Mouse (Mus musculus) C2C12 (cell line): ENCODE data around the gene Zfp36. TPM values are rescaled to one million over a fixed set of nuclear protein-coding genes. Genes with fewer than 3 reads are reported as not detected.

ENCODE experiments used
- H3K27me3 ChIP-seq: one replicate; pipeline ENCODE4 v1.6.1; 2011; ENCODE audit not compliant: control insufficient read depth, insufficient read depth, insufficient read length
- H3K36me3 ChIP-seq: one replicate; pipeline ENCODE4 v1.6.1; 2011; ENCODE audit not compliant: control insufficient read depth, insufficient read depth
- H3K4me3 ChIP-seq: one replicate; pipeline ENCODE4 v1.5.1; 2011; ENCODE audit warnings: mild to moderate bottlenecking, control low read depth; ENCODE audit not compliant: poor library complexity, insufficient read depth, severe bottlenecking
- H3K79me2 ChIP-seq: one replicate; pipeline ENCODE4 v1.6.1; 2011; ENCODE audit not compliant: control insufficient read depth, insufficient read depth
- H3K79me3 ChIP-seq: one replicate; pipeline ENCODE4 v1.6.1; 2011; ENCODE audit warnings: low read depth, control low read depth
- H3ac ChIP-seq: one replicate; pipeline ENCODE3; 2011; ENCODE audit warnings: low read depth; ENCODE audit not compliant: control insufficient read depth, insufficient read length
- CEBPB ChIP-seq: IDR thresholded peaks from one replicate; pipeline ENCODE4 v1.6.1; 2011; ENCODE audit warnings: low read depth, mild to moderate bottlenecking, control low read depth, moderate library complexity
- CTCF ChIP-seq: IDR thresholded peaks from one replicate; pipeline ENCODE4 v1.5.1; 2011; ENCODE audit not compliant: control insufficient read depth, insufficient read depth, insufficient read length
- FOSL1 ChIP-seq: IDR thresholded peaks from one replicate; pipeline ENCODE4 v1.8.0; 2011; ENCODE audit warnings: mild to moderate bottlenecking, low read length; ENCODE audit not compliant: poor library complexity, insufficient read depth, severe bottlenecking
- MAX ChIP-seq: IDR thresholded peaks from one replicate; pipeline ENCODE4 v1.6.1; 2011; ENCODE audit warnings: mild to moderate bottlenecking, control low read depth
- MYOD1 ChIP-seq: IDR thresholded peaks from one replicate; pipeline ENCODE4 v1.6.1; 2011; ENCODE audit warnings: low read depth; ENCODE audit not compliant: control insufficient read depth, insufficient read length
- MYOG ChIP-seq: IDR thresholded peaks from one replicate; pipeline ENCODE4 v1.6.1; 2011; ENCODE audit not compliant: control insufficient read depth, insufficient read length; ENCODE audit errors: extremely low read depth
- USF1 ChIP-seq: IDR thresholded peaks from one replicate; pipeline ENCODE4 v1.6.1; 2011; ENCODE audit warnings: low read depth, mild to moderate bottlenecking, control low read depth, moderate library complexity
- polyA plus RNA-seq: library from polyadenylated mRNA; unstranded; fragments of >200 nt; fragmentation: generic; extraction: Trizol; gene quantifications from one replicate; pipeline ENCODE4 v1.2.1, GENCODE M21; 2012; ENCODE audit warnings: missing spikeins

The Zfp36 gene
- polyA plus RNA-seq, 1 experiment = 11.2 TPM

DNA sequence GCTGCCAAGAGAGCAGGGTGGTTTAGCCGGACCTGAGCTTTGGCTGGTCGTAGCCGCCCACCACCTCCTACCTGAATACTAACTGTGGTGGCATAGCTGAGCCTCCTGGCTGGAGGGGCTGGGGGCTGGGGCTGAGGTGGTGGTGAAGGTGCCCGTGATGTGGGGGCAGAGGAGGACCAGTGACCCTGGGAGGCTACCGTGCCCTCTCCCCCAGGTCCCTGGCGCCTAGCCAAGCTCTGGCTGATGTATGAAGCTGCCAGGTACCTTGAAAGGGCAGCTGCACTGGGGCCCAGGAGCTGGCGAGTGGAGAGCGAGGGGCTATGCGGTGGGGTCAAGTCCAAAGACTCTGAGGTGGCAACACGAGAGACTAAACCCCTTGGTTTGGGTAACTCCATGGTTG lies 20.2 kb downstream of the Zfp36 start:
- Histone ChIP-seq H3K27me3 (no peaks in the 10 kb centered on the region), H3K79me3 (no peaks in the 10 kb centered on the region), H3K4me3 (no peak overlapping the region), H3K36me3 (peaks cover 23% of the 10 kb centered on the region), H3K79me2 (no peaks in the 10 kb centered on the region), H3ac (no peak overlapping the region)
- TF ChIP-seq CEBPB (no peak), MAX (no peak), MYOG (no peak), USF1 (no peak), FOSL1 (no peak), CTCF (no peak), MYOD1 (no peak)

DNA sequence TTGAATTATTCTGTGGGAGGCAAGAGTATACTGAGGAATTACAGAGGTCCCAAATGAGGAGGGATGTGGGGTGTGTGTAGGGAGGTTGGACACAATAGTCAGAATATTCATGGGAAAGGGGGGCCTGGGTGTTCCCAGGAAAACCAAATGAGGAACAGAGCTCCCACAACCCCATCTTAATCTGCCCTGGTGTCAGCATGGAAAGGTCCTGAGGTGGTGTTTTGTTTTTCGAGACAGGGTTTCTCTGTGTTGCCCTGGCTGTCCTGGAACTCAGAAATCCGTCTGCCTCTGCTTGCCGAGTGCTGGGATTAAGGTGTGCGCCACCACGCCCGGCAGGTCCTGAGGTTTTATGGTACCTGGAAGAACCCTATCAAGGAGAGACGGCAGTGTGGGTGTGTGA lies 21.6 kb downstream of the Zfp36 start:
- TF ChIP-seq FOSL1 (no peak), MYOG (no peak), MYOD1 (no peak), CTCF (no peak), MAX (no peak), CEBPB (no peak)
- no peaks in the 10 kb centered on the region for H3K79me3 ChIP-seq
- no peaks in the 10 kb centered on the region for H3K27me3 ChIP-seq
- H3ac ChIP-seq = no peak overlapping the region
- H3K79me2 ChIP-seq = peaks cover 4% of the 10 kb centered on the region
- H3K4me3 ChIP-seq = no peak overlapping the region
- peaks cover 30% of the 10 kb centered on the region for H3K36me3 ChIP-seq

DNA sequence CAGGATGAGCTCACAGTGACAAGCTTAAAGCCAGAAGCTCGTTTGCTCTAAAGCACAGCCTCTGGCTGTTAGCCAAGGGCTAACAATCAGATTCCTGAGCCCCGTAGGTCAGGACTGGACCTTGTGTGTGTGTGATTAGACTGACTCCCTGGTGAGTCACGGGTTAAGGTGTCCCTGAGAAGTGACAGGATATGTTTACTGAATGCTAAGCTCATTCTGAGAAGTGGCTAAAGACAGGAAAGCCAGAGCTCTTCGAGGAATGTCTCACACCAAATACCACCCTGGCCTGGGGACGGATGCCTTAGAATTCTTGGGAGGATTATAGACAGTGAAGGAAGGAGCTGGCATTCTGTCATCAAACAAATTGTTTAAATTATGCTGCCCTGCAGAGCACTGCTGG lies 22.1 kb downstream of the Zfp36 start:
- H3K4me3 ChIP-seq = no peak overlapping the region
- no peak for TF ChIP-seq MAX
- peaks cover 9% of the 10 kb centered on the region for H3K79me2 ChIP-seq
- H3ac ChIP-seq = no peak overlapping the region
- peaks cover 2% of the 10 kb centered on the region for H3K79me3 ChIP-seq
- no peaks in the 10 kb centered on the region for H3K27me3 ChIP-seq
- peaks cover 35% of the 10 kb centered on the region for H3K36me3 ChIP-seq

DNA sequence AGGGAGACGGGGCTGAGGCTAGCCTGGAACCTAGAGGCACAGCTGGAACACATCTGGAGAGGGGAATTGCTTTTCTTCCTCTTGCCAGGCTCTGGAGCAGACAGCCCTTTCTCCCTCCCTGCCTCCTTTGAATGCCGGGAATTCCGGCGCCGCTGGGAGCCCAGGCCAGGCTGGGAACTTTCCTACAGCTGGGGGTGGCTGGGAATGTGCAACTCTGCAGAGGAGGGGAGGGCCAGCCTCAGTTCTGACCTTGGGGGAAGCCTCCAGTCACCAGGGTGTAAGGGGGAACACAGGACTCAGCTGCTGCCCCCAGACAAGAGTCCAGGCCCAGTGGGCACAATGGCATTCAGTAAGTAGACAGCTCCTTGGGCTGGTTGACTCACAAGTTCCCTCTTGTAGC lies 23.1 kb downstream of the Zfp36 start:
- H3K79me2 ChIP-seq = peaks cover 17% of the 10 kb centered on the region
- H3K27me3 ChIP-seq = no peaks in the 10 kb centered on the region
- no peak overlapping the region for H3ac ChIP-seq
- TF ChIP-seq MYOD1 (no peak), CEBPB (no peak), FOSL1 (no peak), MYOG (no peak), USF1 (no peak), MAX (no peak), CTCF (no peak)
- H3K36me3 ChIP-seq = peaks cover 41% of the 10 kb centered on the region
- H3K4me3 ChIP-seq = no peak overlapping the region
- peaks cover 8% of the 10 kb centered on the region for H3K79me3 ChIP-seq

DNA sequence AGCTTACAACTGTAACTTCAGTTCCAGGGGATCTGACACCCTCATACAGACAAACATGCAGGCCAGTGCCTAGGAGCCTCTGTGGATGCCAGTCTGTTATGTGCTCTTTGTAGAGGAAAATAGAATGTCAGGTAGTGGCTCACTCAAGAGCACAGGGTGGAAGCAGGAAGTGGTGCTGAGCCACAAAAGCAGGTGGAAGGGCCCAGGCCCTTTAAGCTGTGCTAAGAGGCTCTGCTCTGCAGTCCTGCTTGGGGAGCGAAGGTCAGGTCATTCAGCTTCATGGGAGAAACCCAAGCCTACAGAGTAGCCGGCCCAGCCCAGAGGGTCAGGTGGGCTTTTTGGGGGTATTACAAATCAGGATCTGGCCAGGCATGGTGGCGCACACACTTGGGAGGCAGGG lies 24.8 kb downstream of the Zfp36 start:
- peaks cover 33% of the 10 kb centered on the region for H3K79me2 ChIP-seq
- H3K4me3 ChIP-seq = no peak overlapping the region
- H3K36me3 ChIP-seq = peaks cover 41% of the 10 kb centered on the region
- no peak for TF ChIP-seq MYOG
- TF ChIP-seq USF1 = no peak
- no peak for TF ChIP-seq FOSL1
- TF ChIP-seq CTCF = no peak
- TF ChIP-seq MAX = no peak
- no peak for TF ChIP-seq MYOD1
- TF ChIP-seq CEBPB = no peak
- peaks cover 22% of the 10 kb centered on the region for H3K79me3 ChIP-seq
- H3ac ChIP-seq = no peak overlapping the region
- no peaks in the 10 kb centered on the region for H3K27me3 ChIP-seq

DNA sequence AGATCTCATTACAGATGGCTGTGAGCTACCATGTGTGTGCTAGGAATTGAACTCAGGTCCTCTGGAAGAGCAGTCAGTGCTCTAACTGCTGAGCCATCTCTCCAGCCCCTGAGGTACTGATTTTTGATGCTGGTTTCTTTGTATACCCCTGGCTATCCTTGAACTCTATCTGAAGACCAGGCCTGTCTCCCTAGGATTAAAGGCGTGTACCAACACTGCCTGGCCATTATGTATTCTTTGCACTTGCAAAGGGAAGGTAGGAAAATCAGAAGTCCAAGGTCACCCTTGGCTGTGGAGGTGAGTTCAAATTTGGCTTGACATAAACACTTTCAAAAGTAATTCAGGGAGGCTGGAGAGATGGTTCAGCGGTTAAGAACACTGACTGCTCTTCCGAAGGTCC lies 25.5 kb downstream of the Zfp36 start:
- TF ChIP-seq FOSL1 (no peak), MAX (no peak), USF1 (no peak), MYOG (no peak), MYOD1 (no peak), CEBPB (no peak), CTCF (no peak)
- H3K27me3 ChIP-seq = no peaks in the 10 kb centered on the region
- H3K79me3 ChIP-seq = peaks cover 22% of the 10 kb centered on the region
- H3K36me3 ChIP-seq = peaks cover 38% of the 10 kb centered on the region
- H3K79me2 ChIP-seq = peaks cover 33% of the 10 kb centered on the region
- H3K4me3 ChIP-seq = no peak overlapping the region
- H3ac ChIP-seq = no peak overlapping the region
